Mouse (Mus musculus): ENCODE measurements at regions not wholly inside any gene's neighbourhood (a gene's known extent, or its start where the extent isn't known, plus 50 kb on each side); places are given as distances from the start of the nearest gene placed in this dataset.

DNA sequence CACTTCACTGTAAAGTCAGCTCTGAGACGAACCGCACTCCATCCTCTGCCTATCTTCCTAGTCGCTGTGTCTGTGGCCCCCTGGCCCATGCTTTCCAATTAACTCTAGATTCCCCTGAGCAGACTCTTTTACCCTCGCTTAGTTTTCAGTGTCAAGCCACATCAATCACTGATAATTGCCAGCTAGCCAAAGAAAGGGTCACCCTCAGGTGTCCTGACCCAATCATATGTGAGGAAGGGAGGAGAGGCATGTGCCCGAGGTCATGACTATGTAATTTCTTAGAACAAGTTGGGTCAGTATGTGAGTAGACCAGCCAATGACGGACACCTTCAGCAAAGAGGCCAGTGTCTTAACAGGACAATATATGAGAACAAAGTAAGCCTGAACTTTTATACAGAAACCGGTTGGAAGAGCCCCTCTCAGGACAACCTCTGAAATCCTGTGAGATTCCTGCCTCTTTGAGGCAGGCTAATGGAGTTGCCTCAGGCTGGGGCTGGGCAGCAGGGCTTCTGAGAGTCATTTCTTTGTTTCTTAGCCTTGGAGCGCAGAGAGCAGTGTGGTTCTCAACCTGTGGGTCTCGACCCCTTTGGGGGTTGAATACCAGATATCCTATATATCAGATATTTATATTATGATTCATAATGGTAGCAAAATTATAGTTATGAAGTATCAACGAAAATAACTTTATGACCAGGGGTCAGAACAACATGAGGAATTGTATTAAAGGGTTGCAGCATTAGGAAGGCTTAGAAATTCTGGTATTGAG lies 128.6 kb downstream of the Zfp36l1 start:
- no peak for TF ChIP-seq EP300 (optimal IDR thresholded peaks at IDR 0.05)
- TF ChIP-seq CTCF (IDR thresholded peaks at IDR 0.05; ENCODE audit: low read depth): no peak

Data from stomach, postnatal 0 days (tissue).